Mouse (Mus musculus) limb, embryonic 14.5 days (tissue): ENCODE results near the gene Cgnl1. TPM values are rescaled to one million over a fixed set of nuclear protein-coding genes. Genes with fewer than 3 reads are reported as not detected.
"Not testable (repeated sequence)": the region's sequence is repeated elsewhere in the genome, so short reads cannot be mapped to it uniquely, and the experiment has no call there.

Experiments used
- ATAC-seq: fragments of 200-750 bp; cut with Nextera tagmentation; 2 replicates; pipeline ENCODE4 v1.8.0; 2017; ENCODE audit warnings: low read depth, moderate number of reproducible peaks, moderate TSS enrichment; ENCODE audit not compliant: low FRiP score
- DNase-seq: peaks from one replicate; pipeline ENCODE4 v3.0.0-alpha.2; 2015; ENCODE audit warnings: low spot score
- H3K27ac ChIP-seq: fragments of 300-500 bp; sonication (generic); replicated peaks from 2 replicates; pipeline ENCODE4 v1.5.1; 2014; ENCODE audit warnings: low read depth, mild to moderate bottlenecking, low read length, moderate library complexity, mixed read lengths
- H3K27me3 ChIP-seq: fragments of 300-500 bp; sonication (generic); 2 replicates; pipeline ENCODE4 v1.6.1; 2014; ENCODE audit warnings: low read length, mixed read lengths; ENCODE audit not compliant: control insufficient read depth, insufficient read depth
- H3K36me3 ChIP-seq: fragments of 300-500 bp; sonication (generic); 2 replicates; pipeline ENCODE4 v1.6.1; 2014; ENCODE audit warnings: mild to moderate bottlenecking, low read length, moderate library complexity, mixed read lengths; ENCODE audit not compliant: control insufficient read depth, insufficient read depth
- H3K4me1 ChIP-seq: fragments of 300-500 bp; sonication (generic); 2 replicates; pipeline ENCODE4 v1.6.1; 2014; ENCODE audit warnings: antibody characterized with exemption, low read length, mixed read lengths; ENCODE audit not compliant: control insufficient read depth, insufficient read depth
- H3K4me2 ChIP-seq: fragments of 300-500 bp; sonication (generic); replicated peaks from 2 replicates; pipeline ENCODE4 v1.6.1; 2014; ENCODE audit warnings: low read depth, mild to moderate bottlenecking, low read length, moderate library complexity; ENCODE audit not compliant: severe bottlenecking
- H3K4me3 ChIP-seq: fragments of 300-500 bp; sonication (generic); replicated peaks from 2 replicates; pipeline ENCODE4 v1.5.1; 2014; ENCODE audit warnings: low read length
- H3K9ac ChIP-seq: fragments of 300-500 bp; sonication (generic); 2 replicates; pipeline ENCODE4 v1.6.1; 2014; ENCODE audit warnings: mild to moderate bottlenecking, low read depth, low read length, moderate library complexity; ENCODE audit not compliant: severe bottlenecking
- H3K9me3 ChIP-seq: fragments of 300-500 bp; sonication (generic); 2 replicates; pipeline ENCODE4 v1.6.1; 2016; ENCODE audit warnings: low read length; ENCODE audit not compliant: control insufficient read depth
- POLR2A ChIP-seq: fragments of 200-500 bp; IDR thresholded peaks from 2 replicates; pipeline ENCODE4 v1.8.0; 2012; ENCODE audit warnings: inconsistent platforms, mild to moderate bottlenecking, moderate library complexity, borderline replicate concordance; ENCODE audit not compliant: insufficient read depth, insufficient read length; ENCODE audit errors: extremely low read depth
- WGBS: fragments of 180-500 bp; shearing (Covaris S2); extraction: QIAGEN DNeasy Blood & Tissue Kit; methylation state at CpG from one replicate; pipeline ENCODE4 v1.1.7; 2014; 5-methylcytosine and 5-hydroxymethylcytosine counted together
- polyA plus RNA-seq, 2 experiments: library from polyadenylated mRNA; depleted of rRNA in 1 of 2; stranded (reverse) in 1 of 2; unstranded in 1 of 2; fragments of >200 nt; fragmentation: Nextera tagmentation in 1 of 2; extraction: Ambion mirVana in 1 of 2; gene quantifications; 2 replicates each; pipeline versions ENCODE4 v1.2.1 to v1.2.3; 2012 to 2014

Cgnl1 gene
- polyA plus RNA-seq, 2 experiments, result 12.8 to 14.3 TPM

DNA sequence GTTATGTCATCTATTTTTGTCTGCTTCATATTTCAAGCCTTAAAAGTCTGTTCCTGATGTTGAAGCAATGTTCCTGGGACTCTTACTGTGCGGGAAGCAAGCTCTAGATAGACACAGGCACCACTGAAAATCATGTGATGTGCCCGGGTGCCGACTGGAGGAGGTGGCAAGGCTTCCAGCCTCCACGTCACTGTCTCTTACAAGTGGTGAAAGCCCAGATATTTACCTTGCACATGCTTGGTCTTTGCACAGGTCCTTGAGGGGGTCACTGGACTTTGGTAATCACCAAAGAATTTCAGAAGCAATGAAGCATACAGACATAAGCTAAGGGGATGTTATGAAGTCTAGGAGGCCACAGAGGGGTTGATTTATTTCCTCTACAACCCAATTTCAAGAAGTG, 149.4 kb downstream of the Cgnl1 start:
- Histone ChIP-seq H3K27ac (no peak overlapping the region), H3K4me1 (no peaks in the 10 kb centered on the region), H3K9me3 (no peaks in the 10 kb centered on the region), H3K4me2 (no peak overlapping the region), H3K36me3 (no peaks in the 10 kb centered on the region), H3K4me3 (no peak overlapping the region), H3K27me3 (no peaks in the 10 kb centered on the region), H3K9ac (no peak overlapping the region)
- WGBS, result 81% methylated on average over 4 of the region's 4 CpGs
- DNase-seq (no peak), ATAC-seq (no peak)
- no peak for TF ChIP-seq POLR2A

DNA sequence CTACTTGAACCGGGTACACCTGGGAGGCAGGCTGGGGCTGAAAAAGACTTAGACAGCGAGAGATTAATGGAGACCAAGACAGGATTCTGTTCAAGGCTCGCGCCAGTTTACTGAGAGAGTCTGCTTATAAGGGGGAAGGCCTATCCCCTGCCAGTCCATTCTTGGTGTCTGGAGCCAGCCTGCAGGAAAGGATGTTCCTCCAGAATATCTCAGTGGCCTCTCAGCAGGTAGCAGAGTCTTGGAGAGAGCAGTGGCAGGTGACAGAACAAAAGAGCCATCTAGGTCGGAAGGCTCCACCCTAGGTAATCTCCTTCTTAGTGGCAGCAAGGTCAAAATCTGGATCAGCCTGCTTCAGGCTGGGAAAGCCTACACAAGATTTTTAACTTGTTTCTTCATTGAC, 151.3 kb downstream of the Cgnl1 start:
- H3K9ac ChIP-seq, ATAC-seq, H3K36me3 ChIP-seq, H3K4me1 ChIP-seq, H3K27me3 ChIP-seq, H3K4me3 ChIP-seq, H3K4me2 ChIP-seq, DNase-seq, H3K27ac ChIP-seq, H3K9me3 ChIP-seq: not testable (repeated sequence)
- 89% methylated on average over 5 of the region's 5 CpGs for WGBS

DNA sequence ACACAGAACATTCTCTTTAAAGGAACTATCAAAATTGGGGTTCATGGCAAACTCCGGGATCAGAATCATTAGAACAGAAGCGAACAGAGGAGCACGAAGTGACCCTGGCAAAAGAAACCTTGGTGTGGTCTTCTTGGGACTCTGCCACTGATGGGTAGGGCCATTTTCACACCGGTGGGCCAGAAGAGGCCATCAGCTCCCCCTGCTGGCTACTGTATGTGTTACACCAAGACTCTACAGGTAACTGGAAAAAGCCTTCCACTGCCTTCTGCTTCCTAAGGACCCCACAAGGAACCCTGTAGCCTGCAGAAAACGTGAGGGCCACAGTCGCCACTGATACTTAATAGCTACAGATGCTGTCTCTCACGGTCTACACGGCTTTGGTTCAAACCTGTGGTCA, 154.0 kb downstream of the Cgnl1 start:
- Histone ChIP-seq H3K27me3 (no peaks in the 10 kb centered on the region), H3K9me3 (no peaks in the 10 kb centered on the region), H3K4me3 (no peak overlapping the region), H3K4me2 (no peak overlapping the region), H3K36me3 (no peaks in the 10 kb centered on the region), H3K27ac (no peak overlapping the region), H3K9ac (no peak overlapping the region), H3K4me1 (no peaks in the 10 kb centered on the region)
- no peak for ATAC-seq
- 56% methylated on average over 8 of the region's 8 CpGs for WGBS
- DNase-seq, result peak; percentile 36
- TF ChIP-seq POLR2A, result no peak

DNA sequence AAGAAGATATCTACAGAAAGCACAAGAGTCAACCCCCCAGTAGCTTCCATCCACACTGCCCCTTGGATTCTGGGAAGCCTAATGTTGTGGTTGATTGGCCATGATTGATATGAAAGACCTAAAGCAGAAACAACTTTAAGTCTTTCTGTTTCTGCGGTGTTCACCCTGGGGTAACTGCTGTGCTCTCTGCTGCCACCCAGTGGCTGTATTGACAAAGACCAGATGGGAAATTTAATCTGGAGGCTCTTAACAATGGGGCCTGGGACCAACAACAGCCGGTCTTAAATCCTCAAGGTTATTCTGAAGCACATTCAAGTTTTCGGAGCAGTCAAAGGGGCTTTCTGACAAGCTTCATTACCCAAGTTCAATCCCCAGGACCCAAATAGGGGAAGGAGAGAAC, 155.2 kb downstream of the Cgnl1 start:
- H3K4me3 ChIP-seq, result no peak overlapping the region
- no peaks in the 10 kb centered on the region for H3K9me3 ChIP-seq
- TF ChIP-seq POLR2A, result no peak
- no peaks in the 10 kb centered on the region for H3K4me1 ChIP-seq
- no peak overlapping the region for H3K9ac ChIP-seq
- WGBS, result 9% methylated on average over 3 of the region's 3 CpGs
- DNase-seq, result peak; percentile 86
- no peaks in the 10 kb centered on the region for H3K36me3 ChIP-seq
- no peak overlapping the region for H3K4me2 ChIP-seq
- H3K27me3 ChIP-seq, result no peaks in the 10 kb centered on the region
- peak; percentile 63 for ATAC-seq
- no peak overlapping the region for H3K27ac ChIP-seq

DNA sequence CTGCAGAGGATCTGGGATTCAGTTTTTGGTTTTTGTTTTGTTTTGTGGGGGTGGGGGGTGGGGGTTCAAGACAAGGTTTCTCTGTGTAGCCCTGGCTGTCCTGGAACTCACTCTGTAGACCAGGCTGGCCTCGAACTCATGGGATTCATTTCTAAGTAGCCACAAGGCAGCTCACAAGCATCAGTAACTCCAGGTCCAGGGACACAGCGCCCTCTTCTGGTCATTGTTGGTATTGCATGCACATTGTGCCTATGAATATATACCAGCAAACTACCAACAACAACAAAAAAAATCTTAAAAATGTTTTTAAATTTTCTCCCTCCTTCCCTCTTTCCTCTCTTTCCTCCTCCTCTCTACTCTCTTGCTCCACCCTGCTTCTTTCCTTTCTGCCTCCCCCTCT, 156.8 kb downstream of the Cgnl1 start:
- Histone ChIP-seq H3K36me3 (no peaks in the 10 kb centered on the region), H3K4me1 (peaks cover 2% of the 10 kb centered on the region), H3K9ac (no peak overlapping the region), H3K4me2 (no peak overlapping the region), H3K27ac (no peak overlapping the region), H3K27me3 (no peaks in the 10 kb centered on the region), H3K9me3 (no peaks in the 10 kb centered on the region), H3K4me3 (no peak overlapping the region)
- 15% methylated on average over 2 of the region's 2 CpGs for WGBS
- TF ChIP-seq POLR2A, result no peak
- no peak for ATAC-seq
- DNase-seq, result no peak

DNA sequence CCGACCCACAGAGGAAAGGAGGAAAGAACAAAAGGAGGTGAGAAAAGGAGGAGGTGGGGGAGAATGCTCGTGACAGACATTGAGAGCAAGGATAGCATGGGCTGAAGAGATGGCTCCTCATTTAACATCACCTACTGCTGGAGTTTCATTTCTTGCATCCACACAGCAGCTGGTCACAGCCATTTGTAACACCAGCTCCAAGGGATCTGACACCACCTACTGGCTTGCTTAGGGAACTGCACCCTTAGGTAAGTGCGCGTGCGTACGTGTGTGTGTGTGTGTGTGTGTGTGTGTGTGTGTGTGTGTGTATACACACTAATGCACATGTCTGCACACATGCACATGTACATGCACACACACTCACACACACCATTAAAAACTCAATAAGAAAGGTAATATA, 158.4 kb downstream of the Cgnl1 start:
- H3K27me3 ChIP-seq, result no peaks in the 10 kb centered on the region
- DNase-seq, result no peak

More for the DNA sequence above, 158.4 kb downstream of the Cgnl1 start:
- Histone ChIP-seq H3K9me3 (no peaks in the 10 kb centered on the region), H3K4me3 (no peak overlapping the region), H3K27ac (no peak overlapping the region), H3K36me3 (no peaks in the 10 kb centered on the region), H3K4me1 (peaks cover 11% of the 10 kb centered on the region), H3K9ac (no peak overlapping the region), H3K4me2 (no peak overlapping the region)
- no peak for TF ChIP-seq POLR2A
- 91% methylated on average over 6 of the region's 6 CpGs for WGBS
- no peak for ATAC-seq
